In the genomic region with DNA sequence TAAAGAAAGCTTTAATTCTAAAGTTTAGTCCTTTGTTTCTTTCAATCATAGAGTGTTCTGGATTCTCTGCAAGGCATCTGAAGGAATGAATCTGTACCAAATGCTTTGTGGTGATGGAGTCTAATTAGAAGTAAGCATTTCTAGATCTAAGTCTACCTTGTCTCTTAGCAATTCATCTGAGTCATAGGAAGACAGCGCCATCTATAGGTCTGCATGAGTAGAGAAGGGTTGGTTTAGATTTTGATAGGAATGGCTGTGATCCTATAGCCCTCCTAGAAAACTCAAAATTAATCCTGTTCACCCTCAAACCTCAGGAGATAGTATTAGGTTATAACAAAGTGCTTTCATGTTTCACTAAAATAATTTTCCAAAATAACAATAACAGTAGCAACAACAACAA, we compare ENCODE assay signal across 9 mouse cellular contexts. TPM values are rescaled to one million over a fixed set of nuclear protein-coding genes. Genes with fewer than 3 reads are reported as not detected.
DNase-seq lines count a peak whose midpoint lies in the region; ATAC-seq lines count a peak whose summit lies in the region.
"Had no signal": no experiment of that assay in that cellular context is flagged by ENCODE, and none has a peak within 500 bp of the region (broad histone marks: within the 10 kb centered on the region; RNA-seq: fewer than 3 reads in every experiment).

No protein-coding gene starts in this region.

- 0 out of 2 replicates have a peak, but pooled peaks have one; percentile 42 for ATAC-seq in granulocyte monocyte progenitor cell, adult 5-6 weeks (replicated peaks; ENCODE audit: poor library complexity, severe bottlenecking)

- DNase-seq in heart, adult 18-20 months = peak; percentile 3 to 29
- DNase-seq in heart, postnatal 4 days = no peak
- DNase-seq in thymus, postnatal 0 days (ENCODE audit: low spot score) = peak; percentile 13
- no peak for DNase-seq in thymus, postnatal 25 days
- no peak for DNase-seq in ovary, adult 18-20 months (ENCODE audit: low spot score)
- DNase-seq in thymus, postnatal 36 days = no peak
- DNase-seq in adrenal gland, postnatal 14 days = no peak
- DNase-seq: cerebellum, adult 18-20 months had no signal

RNA-seq across cellular contexts. Expression of gene Slc25a21, which starts 11.8 kb away (rescaled TPM):
- under 1 TPM; 0.64 to 0.67 TPM for total RNA-seq in heart, adult 18-20 months (2021)
- under 1 TPM; 0.17 to 0.54 TPM for total RNA-seq in heart, postnatal 4 days (2021)
- polyA plus RNA-seq in thymus, postnatal 0 days (2015; fragmentation: Nextera tagmentation; extraction: Ambion mirVana) = 0.53 and 0.66 TPM in 2 replicates
- 0.19 TPM in 1 of 2 replicates, not detected in the other for total RNA-seq in granulocyte monocyte progenitor cell, adult 5-6 weeks (2014; fragmentation: Nextera tagmentation)
- total RNA-seq in granulocyte monocyte progenitor cell, adult 5-6 weeks (2017) = 0.31 and 0.56 TPM in 2 replicates
- 0.98 and 2.1 TPM in 2 replicates for total RNA-seq in adrenal gland, postnatal 14 days (2021)

RNA-seq across cellular contexts. Expression of gene Prps1l3, which starts 44.7 kb away (rescaled TPM):
- 10 to 100 TPM; 17.5 to 19.0 TPM for total RNA-seq in heart, adult 18-20 months (2021)
- total RNA-seq in heart, postnatal 4 days (2021) = 10 to 100 TPM; 20.6 to 22.4 TPM
- polyA plus RNA-seq in thymus, postnatal 0 days (2015; fragmentation: Nextera tagmentation; extraction: Ambion mirVana) = 64.7 and 72.1 TPM in 2 replicates
- total RNA-seq in granulocyte monocyte progenitor cell, adult 5-6 weeks (2014; fragmentation: Nextera tagmentation) = 26.6 and 36.6 TPM in 2 replicates
- 70.2 and 101 TPM in 2 replicates for total RNA-seq in granulocyte monocyte progenitor cell, adult 5-6 weeks (2017)
- 33.2 and 38.6 TPM in 2 replicates for total RNA-seq in adrenal gland, postnatal 14 days (2021)

RNA-seq across cellular contexts. Expression of gene Mipol1, which starts 44.8 kb away (rescaled TPM):
- total RNA-seq in heart, adult 18-20 months (2021) = 1 to 10 TPM; 3.5 to 5.5 TPM
- 1 to 10 TPM; 8.5 TPM for total RNA-seq in heart, postnatal 4 days (2021)
- 7.4 and 8.3 TPM in 2 replicates for polyA plus RNA-seq in thymus, postnatal 0 days (2015; fragmentation: Nextera tagmentation; extraction: Ambion mirVana)
- 3.8 and 5.9 TPM in 2 replicates for total RNA-seq in granulocyte monocyte progenitor cell, adult 5-6 weeks (2014; fragmentation: Nextera tagmentation)
- total RNA-seq in granulocyte monocyte progenitor cell, adult 5-6 weeks (2017) = 5.0 and 8.1 TPM in 2 replicates
- total RNA-seq in adrenal gland, postnatal 14 days (2021) = 10.0 and 11.1 TPM in 2 replicates

Comparison
In these comparisons a context has a peak if more than half of its experiments do, and no peak if none do; other contexts are left out.
1. DNase-seq: peak in heart, adult 18-20 months (2 of 2) and thymus, postnatal 0 days (single experiment); none in heart, postnatal 4 days (single experiment), thymus, postnatal 25 days (single experiment), ovary, adult 18-20 months (single experiment), thymus, postnatal 36 days (0 of 2) and adrenal gland, postnatal 14 days (single experiment).